Comparison of ENCODE assay signal across 8 mouse cellular contexts in the genomic region with DNA sequence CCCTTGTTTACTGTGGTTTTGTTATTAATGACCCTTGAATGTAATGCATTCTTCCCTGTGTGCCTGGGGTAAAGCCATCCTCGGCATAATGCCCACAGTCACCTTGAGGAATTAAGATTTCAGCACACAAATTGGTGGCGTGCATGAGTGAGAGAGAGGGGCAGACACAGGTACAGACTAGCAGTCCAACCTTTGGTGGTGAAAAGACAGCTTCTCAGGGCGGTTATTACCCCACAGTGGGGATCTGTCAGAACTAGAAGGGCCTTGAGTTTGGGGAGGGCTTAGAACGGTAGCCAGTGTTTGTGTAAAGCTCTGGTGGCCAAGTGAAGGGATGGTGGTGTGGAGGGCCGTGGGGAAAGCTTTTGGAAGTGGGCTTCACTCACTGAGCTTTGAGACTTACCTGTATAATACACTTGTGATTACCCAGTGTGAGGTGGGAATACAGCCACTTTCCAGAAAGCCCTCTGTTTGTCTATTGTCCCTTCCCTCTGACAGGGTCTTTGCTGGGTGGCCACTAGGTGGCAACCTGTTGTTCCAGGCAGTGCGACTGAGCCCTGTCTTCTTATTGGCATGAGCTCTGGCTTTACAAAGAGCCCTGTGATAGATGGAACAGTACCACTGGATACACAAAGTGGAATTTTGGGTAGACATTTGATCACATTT. TPM values are rescaled to one million over a fixed set of nuclear protein-coding genes. Genes with fewer than 3 reads are reported as not detected.
A peak's percentile ranks its signal among the peaks of the same experiment; 100 is the strongest.
DNase-seq lines count a peak whose midpoint lies in the region; ATAC-seq lines count a peak whose summit lies in the region.

No protein-coding gene starts in this region.

- ATAC-seq in forebrain, embryonic 13.5 days: peak; percentile 86
- ATAC-seq in inflammation-experienced regulatory T-cells, adult 6 months: peak; percentile 56
- ATAC-seq in midbrain, embryonic 14.5 days (ENCODE audit: low FRiP score, low TSS enrichment): peak; percentile 48; the same call in 1 of the 2 replicates

- WGBS in forebrain, embryonic 13.5 days: 62% methylated on average over 6 of the region's 6 CpGs
- 57% methylated on average over 6 of the region's 6 CpGs for WGBS in midbrain, embryonic 14.5 days

- H3K9ac ChIP-seq in forebrain, embryonic 13.5 days: 0 out of 2 replicates have a peak overlapping the region, but pooled peaks have one; percentile 1
- 0 out of 2 replicates have a peak overlapping the region, but pooled peaks have one; percentile 6 for H3K9ac ChIP-seq in midbrain, embryonic 14.5 days (replicated peaks; ENCODE audit: low read length)

- H3K4me3 ChIP-seq in forebrain, embryonic 13.5 days: no peak overlapping the region
- no peak overlapping the region for H3K4me3 ChIP-seq in midbrain, embryonic 14.5 days (replicated peaks; ENCODE audit: low read depth, low read length)

- DNase-seq in ovary, postnatal 36 days (ENCODE audit: low spot score): peak; percentile 51
- no peak for DNase-seq in ovary, adult 18-20 months (ENCODE audit: low spot score)
- DNase-seq in c-Kit-positive CD71-negative TER-119-negative erythroid progenitor cells, embryonic 14.5 days (ENCODE audit: low read depth): peak; percentile 10
- peak; percentile 27 to 57 for DNase-seq in left cerebral cortex, adult 9 months (ENCODE audit: low spot score in 2 of 2)
- DNase-seq in midbrain, embryonic 14.5 days: peak; percentile 85
- peak; percentile 17 for DNase-seq in testis, postnatal 14 days (ENCODE audit: low spot score)

- no peaks in the 10 kb centered on the region for H3K27me3 ChIP-seq in forebrain, embryonic 13.5 days
- H3K27me3 ChIP-seq in midbrain, embryonic 14.5 days (ENCODE audit: control insufficient read depth, insufficient read depth, low read length): no peaks in the 10 kb centered on the region

- no peaks in the 10 kb centered on the region for H3K9me3 ChIP-seq in forebrain, embryonic 13.5 days (replicated peaks)
- H3K9me3 ChIP-seq in midbrain, embryonic 14.5 days (ENCODE audit: control insufficient read depth, low read length): no peaks in the 10 kb centered on the region

- peaks cover 68% of the 10 kb centered on the region for H3K36me3 ChIP-seq in forebrain, embryonic 13.5 days (ENCODE audit: poor library complexity, severe bottlenecking)
- peaks cover 62% of the 10 kb centered on the region for H3K36me3 ChIP-seq in midbrain, embryonic 14.5 days (ENCODE audit: control insufficient read depth, insufficient read depth, low read length)

- no peaks in the 10 kb centered on the region for H3K4me1 ChIP-seq in forebrain, embryonic 13.5 days
- H3K4me1 ChIP-seq in midbrain, embryonic 14.5 days (ENCODE audit: control insufficient read depth, insufficient read depth, low read length): no peaks in the 10 kb centered on the region

- no peak overlapping the region for H3K4me2 ChIP-seq in forebrain, embryonic 13.5 days
- H3K4me2 ChIP-seq in midbrain, embryonic 14.5 days (ENCODE audit: low read length): no peak overlapping the region

- no peak overlapping the region for H3K27ac ChIP-seq in forebrain, embryonic 13.5 days
- H3K27ac ChIP-seq in midbrain, embryonic 14.5 days (replicated peaks; ENCODE audit: low read depth, low read length): no peak overlapping the region

RNA-seq across cellular contexts. Expression of a gene that starts 59.2 kb away (rescaled TPM):
- polyA plus RNA-seq in forebrain, embryonic 13.5 days (2015; fragmentation: Nextera tagmentation; extraction: Ambion mirVana): 42.8 and 47.8 TPM in 2 replicates
- polyA plus RNA-seq in inflammation-experienced regulatory T-cells, adult 6 months (2017; shearing (Covaris generic)): 10 to 100 TPM; 13.4 to 16.6 (median 14.3) TPM
- polyA plus RNA-seq in midbrain, embryonic 14.5 days (2014; fragmentation: Nextera tagmentation; extraction: Ambion mirVana): 41.7 and 62.2 TPM in 2 replicates
